Mouse (Mus musculus): ENCODE measurements at regions not wholly inside any gene's neighbourhood (a gene's known extent, or its start where the extent isn't known, plus 50 kb on each side); places are given as distances from the start of the nearest gene placed in this dataset.

GRCm38 (mm10) chr8:115771060-115771459, 63.5 kb upstream of the Maf start:
- H3K4me2 ChIP-seq (ENCODE audit: low read depth, low read length), result no peak overlapping the region
- H3K36me3 ChIP-seq (replicated peaks; ENCODE audit: control insufficient read depth, insufficient read depth, low read depth, low read length), result no peaks in the 10 kb centered on the region
- no peak overlapping the region for H3K9ac ChIP-seq (replicated peaks; ENCODE audit: low read length)
- H3K27ac ChIP-seq (replicated peaks; ENCODE audit: low read depth, low read length), result no peak overlapping the region
- DNase-seq (ENCODE audit: low spot score) (no peak), ATAC-seq (replicated peaks; ENCODE audit: insufficient number of reproducible peaks, low FRiP score, low TSS enrichment, low read depth) (no peak)
- H3K4me3 ChIP-seq (ENCODE audit: low read depth, low read length), result no peak overlapping the region
- H3K27me3 ChIP-seq (ENCODE audit: control insufficient read depth, insufficient read depth, low read length), result no peaks in the 10 kb centered on the region
- 73% methylated on average over 7 of the region's 7 CpGs for WGBS
- H3K4me1 ChIP-seq (ENCODE audit: control insufficient read depth, insufficient read depth, low read length), result peaks cover 2% of the 10 kb centered on the region; the same call in 1 of the 2 replicates
- no peaks in the 10 kb centered on the region for H3K9me3 ChIP-seq (replicated peaks; ENCODE audit: control insufficient read depth, low read length)

- Histone ChIP-seq H3K27me3 (ENCODE audit: control insufficient read depth, insufficient read depth, low read length) (no peaks in the 10 kb centered on the region), H3K27ac (replicated peaks; ENCODE audit: low read depth, low read length) (no peak overlapping the region), H3K36me3 (replicated peaks; ENCODE audit: control insufficient read depth, insufficient read depth, low read depth, low read length) (no peaks in the 10 kb centered on the region), H3K9me3 (replicated peaks; ENCODE audit: control insufficient read depth, low read length) (no peaks in the 10 kb centered on the region), H3K4me1 (ENCODE audit: control insufficient read depth, insufficient read depth, low read length) (peaks cover 2% of the 10 kb centered on the region; the same call in 1 of the 2 replicates), H3K4me3 (ENCODE audit: low read depth, low read length) (no peak overlapping the region), H3K9ac (replicated peaks; ENCODE audit: low read length) (no peak overlapping the region), H3K4me2 (ENCODE audit: low read depth, low read length) (no peak overlapping the region)
- DNase-seq (ENCODE audit: low spot score) (no peak), ATAC-seq (replicated peaks; ENCODE audit: insufficient number of reproducible peaks, low FRiP score, low TSS enrichment, low read depth) (no peak)
- WGBS, result 88% methylated on average over 4 of the region's 4 CpGs
These were observed 61.0 kb upstream of the Maf start for GRCm38 (mm10) chr8:115768631-115769030.

GRCm38 (mm10) chr8:115766218-115766898, 58.8 kb upstream of the Maf start:
- Histone ChIP-seq H3K36me3 (replicated peaks; ENCODE audit: control insufficient read depth, insufficient read depth, low read depth, low read length) (no peaks in the 10 kb centered on the region), H3K27me3 (ENCODE audit: control insufficient read depth, insufficient read depth, low read length) (no peaks in the 10 kb centered on the region), H3K9me3 (replicated peaks; ENCODE audit: control insufficient read depth, low read length) (no peaks in the 10 kb centered on the region), H3K9ac (replicated peaks; ENCODE audit: low read length) (0 out of 2 replicates have a peak overlapping the region, but pooled peaks have one; percentile 9), H3K4me1 (ENCODE audit: control insufficient read depth, insufficient read depth, low read length) (peaks cover 2% of the 10 kb centered on the region; the same call in 1 of the 2 replicates), H3K4me3 (ENCODE audit: low read depth, low read length) (no peak overlapping the region), H3K4me2 (ENCODE audit: low read depth, low read length) (no peak overlapping the region), H3K27ac (replicated peaks; ENCODE audit: low read depth, low read length) (no peak overlapping the region)
- ATAC-seq (replicated peaks; ENCODE audit: insufficient number of reproducible peaks, low FRiP score, low TSS enrichment, low read depth), result peak; percentile 48
- no peak for DNase-seq (ENCODE audit: low spot score)
- 10% methylated on average over 9 of the region's 9 CpGs for WGBS

GRCm38 (mm10) chr8:115764551-115764950, 57.0 kb upstream of the Maf start:
- 84% methylated on average over 4 of the region's 4 CpGs for WGBS
- ATAC-seq (replicated peaks; ENCODE audit: insufficient number of reproducible peaks, low FRiP score, low TSS enrichment, low read depth), result no peak

GRCm38 (mm10) chr8:115758011-115758410, 50.4 kb upstream of the Maf start:
- H3K4me2 ChIP-seq (ENCODE audit: low read depth, low read length), result no peak overlapping the region
- no peak overlapping the region for H3K4me3 ChIP-seq (ENCODE audit: low read depth, low read length)
- no peaks in the 10 kb centered on the region for H3K36me3 ChIP-seq (replicated peaks; ENCODE audit: control insufficient read depth, insufficient read depth, low read depth, low read length)
- no peak for ATAC-seq (replicated peaks; ENCODE audit: insufficient number of reproducible peaks, low FRiP score, low TSS enrichment, low read depth)
- no peaks in the 10 kb centered on the region for H3K27me3 ChIP-seq (ENCODE audit: control insufficient read depth, insufficient read depth, low read length)
- no peaks in the 10 kb centered on the region for H3K4me1 ChIP-seq (ENCODE audit: control insufficient read depth, insufficient read depth, low read length)
- WGBS, result no CpG with 5 or more reads among the region's 1 CpGs
- H3K9me3 ChIP-seq (replicated peaks; ENCODE audit: control insufficient read depth, low read length), result no peaks in the 10 kb centered on the region
- DNase-seq (ENCODE audit: low spot score), result no peak
- no peak overlapping the region for H3K27ac ChIP-seq (replicated peaks; ENCODE audit: low read depth, low read length)
- no peak overlapping the region for H3K9ac ChIP-seq (replicated peaks; ENCODE audit: low read length)

More at GRCm38 (mm10) chr8:115764551-115764950, 57.0 kb upstream of the Maf start:
- no peaks in the 10 kb centered on the region for H3K36me3 ChIP-seq (replicated peaks; ENCODE audit: control insufficient read depth, insufficient read depth, low read depth, low read length)
- H3K9ac ChIP-seq (replicated peaks; ENCODE audit: low read length), result no peak overlapping the region
- H3K4me1 ChIP-seq (ENCODE audit: control insufficient read depth, insufficient read depth, low read length), result peaks cover 2% of the 10 kb centered on the region; the same call in 1 of the 2 replicates
- H3K4me3 ChIP-seq (ENCODE audit: low read depth, low read length), result no peak overlapping the region
- no peak overlapping the region for H3K4me2 ChIP-seq (ENCODE audit: low read depth, low read length)
- H3K27ac ChIP-seq (replicated peaks; ENCODE audit: low read depth, low read length), result no peak overlapping the region
- H3K27me3 ChIP-seq (ENCODE audit: control insufficient read depth, insufficient read depth, low read length), result no peaks in the 10 kb centered on the region
- no peaks in the 10 kb centered on the region for H3K9me3 ChIP-seq (replicated peaks; ENCODE audit: control insufficient read depth, low read length)
- no peak for DNase-seq (ENCODE audit: low spot score)

Measured in embryonic facial prominence, embryonic 11.5 days (tissue).